Mouse (Mus musculus): Measurements from ENCODE around the gene Dzank1. TPM values are rescaled to one million over a fixed set of nuclear protein-coding genes. Genes with fewer than 3 reads are reported as not detected.

Gene Dzank1
- polyA plus RNA-seq, 1 experiment from 2014 or later = 1.2 TPM

GRCm38 (mm10) chr2:144464799-144465760 is 62.1 kb downstream of the Dzank1 start:
- Histone ChIP-seq H3K36me3 (ENCODE audit: insufficient read depth, low read length) (no peaks in the 10 kb centered on the region), H3K9ac (replicated peaks; ENCODE audit: low read depth) (no peak overlapping the region), H3K9me3 (ENCODE audit: low read length) (no peaks in the 10 kb centered on the region), H3K4me2 (replicated peaks; ENCODE audit: low read depth, low read length) (no peak overlapping the region), H3K27me3 (replicated peaks; ENCODE audit: insufficient read depth, low read length) (no peaks in the 10 kb centered on the region), H3K4me1 (ENCODE audit: insufficient read depth, low read depth, low read length) (no peaks in the 10 kb centered on the region), H3K27ac (ENCODE audit: low read length) (no peak overlapping the region), H3K4me3 (ENCODE audit: low read depth, low read length) (no peak overlapping the region)
- WGBS = 48% methylated on average over 9 of the region's 9 CpGs
- ATAC-seq (no peak), DNase-seq (ENCODE audit: low spot score) (no peak)
- TF ChIP-seq EP300 (IDR thresholded peaks at IDR 0.05) = no peak
- TF ChIP-seq CTCF (IDR thresholded peaks at IDR 0.05) = no peak

GRCm38 (mm10) chr2:144464182-144464581 is 63.0 kb downstream of the Dzank1 start:
- DNase-seq (ENCODE audit: low spot score) (no peak), ATAC-seq (no peak)
- Histone ChIP-seq H3K9ac (replicated peaks; ENCODE audit: low read depth) (no peak overlapping the region), H3K27me3 (replicated peaks; ENCODE audit: insufficient read depth, low read length) (no peaks in the 10 kb centered on the region), H3K4me3 (ENCODE audit: low read depth, low read length) (no peak overlapping the region), H3K4me2 (replicated peaks; ENCODE audit: low read depth, low read length) (no peak overlapping the region), H3K27ac (ENCODE audit: low read length) (no peak overlapping the region), H3K9me3 (ENCODE audit: low read length) (no peaks in the 10 kb centered on the region), H3K36me3 (ENCODE audit: insufficient read depth, low read length) (no peaks in the 10 kb centered on the region), H3K4me1 (ENCODE audit: insufficient read depth, low read depth, low read length) (0 out of 2 replicates have a peak, but pooled peaks cover 3% of the 10 kb centered on the region)
- 45% methylated on average over 7 of the region's 7 CpGs for WGBS
- no peak for TF ChIP-seq CTCF (IDR thresholded peaks at IDR 0.05)
- no peak for TF ChIP-seq EP300 (IDR thresholded peaks at IDR 0.05)

- TF ChIP-seq CTCF (IDR thresholded peaks at IDR 0.05) (no peak), EP300 (IDR thresholded peaks at IDR 0.05) (peak; percentile 34)
- no peaks in the 10 kb centered on the region for H3K9me3 ChIP-seq (ENCODE audit: low read length)
- H3K4me3 ChIP-seq (ENCODE audit: low read depth, low read length) = peak overlapping the region; percentile 54
- 0 out of 2 replicates have a peak, but pooled peaks cover 3% of the 10 kb centered on the region for H3K4me1 ChIP-seq (ENCODE audit: insufficient read depth, low read depth, low read length)
- H3K36me3 ChIP-seq (ENCODE audit: insufficient read depth, low read length) = no peaks in the 10 kb centered on the region
- H3K4me2 ChIP-seq (replicated peaks; ENCODE audit: low read depth, low read length) = peak overlapping the region; percentile 54
- peak overlapping the region; percentile 68 for H3K27ac ChIP-seq (ENCODE audit: low read length)
- no peaks in the 10 kb centered on the region for H3K27me3 ChIP-seq (replicated peaks; ENCODE audit: insufficient read depth, low read length)
- 10% methylated on average over 25 of the region's 25 CpGs for WGBS
- peak; percentile 88 for DNase-seq (ENCODE audit: low spot score)
- ATAC-seq = peak; percentile 99
- H3K9ac ChIP-seq (replicated peaks; ENCODE audit: low read depth) = peak overlapping the region; percentile 40; the same call in 1 of the 2 replicates
Observed at GRCm38 (mm10) chr2:144458975-144459754, 68.0 kb downstream of the Dzank1 start.

GRCm38 (mm10) chr2:144458355-144458754 is 68.9 kb downstream of the Dzank1 start:
- no peak for ATAC-seq
- TF ChIP-seq CTCF (IDR thresholded peaks at IDR 0.05) = no peak
- TF ChIP-seq EP300 (IDR thresholded peaks at IDR 0.05) = no peak
- no peak overlapping the region for H3K9ac ChIP-seq (replicated peaks; ENCODE audit: low read depth)
- H3K36me3 ChIP-seq (ENCODE audit: insufficient read depth, low read length) = no peaks in the 10 kb centered on the region
- no peak for DNase-seq (ENCODE audit: low spot score)
- 0 out of 2 replicates have a peak, but pooled peaks cover 3% of the 10 kb centered on the region for H3K4me1 ChIP-seq (ENCODE audit: insufficient read depth, low read depth, low read length)
- 72% methylated on average over 6 of the region's 6 CpGs for WGBS
- H3K27me3 ChIP-seq (replicated peaks; ENCODE audit: insufficient read depth, low read length) = no peaks in the 10 kb centered on the region
- H3K4me2 ChIP-seq (replicated peaks; ENCODE audit: low read depth, low read length) = no peak overlapping the region; the same call in 1 of the 2 replicates
- no peaks in the 10 kb centered on the region for H3K9me3 ChIP-seq (ENCODE audit: low read length)
- H3K27ac ChIP-seq (ENCODE audit: low read length) = no peak overlapping the region
- no peak overlapping the region for H3K4me3 ChIP-seq (ENCODE audit: low read depth, low read length)

GRCm38 (mm10) chr2:144452364-144453008 is 74.7 kb downstream of the Dzank1 start:
- H3K27me3 ChIP-seq (replicated peaks; ENCODE audit: insufficient read depth, low read length) = no peaks in the 10 kb centered on the region
- no peaks in the 10 kb centered on the region for H3K4me1 ChIP-seq (ENCODE audit: insufficient read depth, low read depth, low read length)
- no peaks in the 10 kb centered on the region for H3K9me3 ChIP-seq (ENCODE audit: low read length)
- ATAC-seq (peak; percentile 59), DNase-seq (ENCODE audit: low spot score) (peak; percentile 83)
- H3K4me2 ChIP-seq (replicated peaks; ENCODE audit: low read depth, low read length) = no peak overlapping the region
- H3K9ac ChIP-seq (replicated peaks; ENCODE audit: low read depth) = no peak overlapping the region
- TF ChIP-seq CTCF (IDR thresholded peaks at IDR 0.05) (peak; percentile 92), EP300 (IDR thresholded peaks at IDR 0.05) (no peak)
- no peaks in the 10 kb centered on the region for H3K36me3 ChIP-seq (ENCODE audit: insufficient read depth, low read length)
- no peak overlapping the region for H3K4me3 ChIP-seq (ENCODE audit: low read depth, low read length)
- H3K27ac ChIP-seq (ENCODE audit: low read length) = no peak overlapping the region
- WGBS = 12% methylated on average over 8 of the region's 8 CpGs
